In the genomic region with DNA sequence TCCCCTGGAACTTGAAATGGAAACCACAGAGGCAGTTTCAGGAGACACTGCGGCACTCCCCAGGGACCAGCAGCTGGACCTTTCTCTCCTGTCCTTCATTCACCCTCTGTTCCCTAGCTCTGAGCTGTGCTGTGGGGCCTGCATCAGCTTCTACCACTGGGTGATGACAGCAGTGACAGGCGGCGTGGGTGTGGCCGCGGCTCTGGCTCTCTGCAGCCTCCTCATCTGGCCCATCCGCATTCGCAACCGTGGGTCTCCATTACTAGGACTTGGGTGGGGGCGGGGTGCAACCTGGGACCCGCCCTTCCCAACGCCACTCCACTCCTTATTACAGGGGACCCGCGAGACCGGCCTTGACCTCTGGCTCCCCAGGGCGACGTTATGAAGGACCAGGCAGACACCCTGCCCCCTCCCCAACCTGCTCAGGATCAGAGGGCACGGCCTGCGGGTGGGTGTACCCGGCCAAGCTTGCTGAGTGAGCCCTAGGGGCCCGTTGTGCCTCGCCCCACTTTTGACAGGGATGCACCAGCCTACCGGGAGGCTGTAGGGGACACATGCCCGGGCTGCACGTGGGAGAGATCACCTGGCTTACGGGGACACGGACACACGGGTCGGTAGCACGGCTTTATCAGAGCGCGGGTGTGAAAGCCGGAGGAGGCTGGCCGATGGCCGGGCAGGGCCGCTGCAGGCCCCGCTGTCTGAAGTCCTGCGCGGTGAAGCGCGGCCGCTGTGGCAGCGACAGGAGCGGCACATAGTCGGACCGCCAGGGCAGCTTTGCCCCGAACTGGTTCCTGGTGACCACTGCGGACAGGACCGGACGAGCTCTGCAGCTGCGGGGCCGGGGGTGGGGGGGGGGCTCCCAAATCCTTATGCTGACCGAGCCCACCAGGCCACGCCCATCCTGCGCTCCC, we compare ENCODE assay signal across 1 mouse cellular context.
TF ChIP-seq lines count a peak whose summit lies in the region.

No protein-coding gene starts in this region.

TF ChIP-seq in CH12.LX, 34 proteins besides CTCF, POLR2A, EP300 and RAD21:
- TF ChIP-seq MAZ (IDR thresholded peaks at IDR 0.05; ENCODE audit: low read depth, low read length) (no peak), MXI1 (IDR thresholded peaks at IDR 0.05; ENCODE audit: low read depth, low read length) (no peak), MYC (IDR thresholded peaks at IDR 0.05; ENCODE audit: low read depth, low read length) (no peak), CHD2 (IDR thresholded peaks at IDR 0.05; ENCODE audit: low read length) (0 out of 2 replicates have a peak, but pooled peaks have one; percentile 37), GABPA (IDR thresholded peaks at IDR 0.05; ENCODE audit: insufficient replicate concordance, low read depth, low read length) (no peak), IRF4 (IDR thresholded peaks at IDR 0.05; ENCODE audit: low read depth, low read length) (0 out of 2 replicates have a peak, but pooled peaks have one; percentile 21), TCF12 (IDR thresholded peaks at IDR 0.05; ENCODE audit: low read depth, low read length) (0 out of 2 replicates have a peak, but pooled peaks have one; percentile 10), ZC3H11A (IDR thresholded peaks at IDR 0.05; ENCODE audit: low read depth, low read length) (no peak), UBTF (IDR thresholded peaks at IDR 0.05; ENCODE audit: low read depth, low read length) (no peak), BHLHE40 (IDR thresholded peaks at IDR 0.05; ENCODE audit: low read depth, low read length) (no peak)
